Mouse (Mus musculus) midbrain, embryonic 15.5 days (tissue): Measurements from ENCODE around the gene Arhgef26. TPM values are rescaled to one million over a fixed set of nuclear protein-coding genes. Genes with fewer than 3 reads are reported as not detected.

Experiments
- ATAC-seq: fragments of 200-750 bp; cut with Nextera tagmentation; replicated peaks from 2 replicates; pipeline ENCODE4 v1.8.0; 2017; ENCODE audit warnings: moderate TSS enrichment
- H3K27ac ChIP-seq: fragments of 300-500 bp; sonication (generic); 2 replicates; pipeline ENCODE4 v1.5.1; 2015; ENCODE audit warnings: mild to moderate bottlenecking, inconsistent platforms
- H3K27me3 ChIP-seq: fragments of 300-500 bp; sonication (generic); replicated peaks from 2 replicates; pipeline ENCODE4 v1.6.1; 2015; ENCODE audit warnings: inconsistent platforms
- H3K36me3 ChIP-seq: fragments of 300-500 bp; sonication (generic); replicated peaks from 2 replicates; pipeline ENCODE4 v1.6.1; 2015; ENCODE audit warnings: inconsistent platforms
- H3K4me1 ChIP-seq: fragments of 300-500 bp; sonication (generic); 2 replicates; pipeline ENCODE4 v1.6.1; 2015; ENCODE audit warnings: inconsistent platforms
- H3K4me2 ChIP-seq: fragments of 300-500 bp; sonication (generic); 2 replicates; pipeline ENCODE4 v1.6.1; 2015; ENCODE audit warnings: inconsistent platforms, mild to moderate bottlenecking, moderate library complexity
- H3K4me3 ChIP-seq: fragments of 300-500 bp; sonication (generic); 2 replicates; pipeline ENCODE4 v1.5.1; 2015; ENCODE audit warnings: mild to moderate bottlenecking, inconsistent platforms
- H3K9ac ChIP-seq: fragments of 300-500 bp; sonication (generic); 2 replicates; pipeline ENCODE4 v1.6.1; 2015; ENCODE audit warnings: mild to moderate bottlenecking, inconsistent platforms
- H3K9me3 ChIP-seq: fragments of 300-500 bp; sonication (generic); 2 replicates; pipeline ENCODE4 v1.6.1; 2016; ENCODE audit warnings: inconsistent platforms
- WGBS: fragments of 180-500 bp; shearing (Covaris S2); methylation state at CpG from one replicate; pipeline ENCODE4 v1.1.7; 2015; ENCODE audit warnings: mixed read lengths; 5-methylcytosine and 5-hydroxymethylcytosine counted together
- polyA plus RNA-seq: library from polyadenylated mRNA; unstranded; fragments of >200 nt; fragmentation: Nextera tagmentation; extraction: Ambion mirVana; gene quantifications from 2 replicates; pipeline ENCODE4 v1.2.1, GENCODE M21; 2015

Arhgef26 gene
- polyA plus RNA-seq, 1 experiment from 2014 or later, result 9.2 TPM

- H3K4me1 ChIP-seq, result no peaks in the 10 kb centered on the region
- H3K9ac ChIP-seq, result no peak overlapping the region
- H3K4me3 ChIP-seq, result no peak overlapping the region
- H3K4me2 ChIP-seq, result no peak overlapping the region
- 30% methylated on average over 7 of the region's 7 CpGs for WGBS
- H3K36me3 ChIP-seq, result no peaks in the 10 kb centered on the region
- ATAC-seq, result no peak
- no peaks in the 10 kb centered on the region for H3K27me3 ChIP-seq
- no peak overlapping the region for H3K27ac ChIP-seq
- H3K9me3 ChIP-seq, result no peaks in the 10 kb centered on the region
These were observed 56.1 kb downstream of the Arhgef26 start for GRCm38 (mm10) chr3:62394284-62394683.

GRCm38 (mm10) chr3:62395368-62395767 lies 57.2 kb downstream of the Arhgef26 start:
- WGBS, result 84% methylated on average over 5 of the region's 5 CpGs
- Histone ChIP-seq H3K4me3 (no peak overlapping the region), H3K36me3 (no peaks in the 10 kb centered on the region), H3K4me1 (no peaks in the 10 kb centered on the region; the same call in 1 of the 2 replicates), H3K9me3 (no peaks in the 10 kb centered on the region), H3K27me3 (no peaks in the 10 kb centered on the region), H3K9ac (no peak overlapping the region), H3K4me2 (no peak overlapping the region), H3K27ac (no peak overlapping the region)
- no peak for ATAC-seq

- Histone ChIP-seq H3K27ac (no peak overlapping the region), H3K9ac (no peak overlapping the region), H3K4me1 (no peaks in the 10 kb centered on the region; the same call in 1 of the 2 replicates), H3K36me3 (no peaks in the 10 kb centered on the region), H3K27me3 (no peaks in the 10 kb centered on the region), H3K4me2 (no peak overlapping the region), H3K4me3 (no peak overlapping the region), H3K9me3 (no peaks in the 10 kb centered on the region)
- ATAC-seq, result no peak
- WGBS, result 83% methylated on average over 5 of the region's 5 CpGs
These were observed 58.0 kb downstream of the Arhgef26 start for GRCm38 (mm10) chr3:62396109-62396508.

GRCm38 (mm10) chr3:62398094-62398493 lies 60.0 kb downstream of the Arhgef26 start:
- Histone ChIP-seq H3K4me2 (no peak overlapping the region), H3K4me3 (no peak overlapping the region), H3K27me3 (no peaks in the 10 kb centered on the region), H3K36me3 (no peaks in the 10 kb centered on the region), H3K27ac (no peak overlapping the region), H3K9me3 (no peaks in the 10 kb centered on the region), H3K4me1 (no peaks in the 10 kb centered on the region; the same call in 1 of the 2 replicates), H3K9ac (no peak overlapping the region)
- no peak for ATAC-seq

DNA sequence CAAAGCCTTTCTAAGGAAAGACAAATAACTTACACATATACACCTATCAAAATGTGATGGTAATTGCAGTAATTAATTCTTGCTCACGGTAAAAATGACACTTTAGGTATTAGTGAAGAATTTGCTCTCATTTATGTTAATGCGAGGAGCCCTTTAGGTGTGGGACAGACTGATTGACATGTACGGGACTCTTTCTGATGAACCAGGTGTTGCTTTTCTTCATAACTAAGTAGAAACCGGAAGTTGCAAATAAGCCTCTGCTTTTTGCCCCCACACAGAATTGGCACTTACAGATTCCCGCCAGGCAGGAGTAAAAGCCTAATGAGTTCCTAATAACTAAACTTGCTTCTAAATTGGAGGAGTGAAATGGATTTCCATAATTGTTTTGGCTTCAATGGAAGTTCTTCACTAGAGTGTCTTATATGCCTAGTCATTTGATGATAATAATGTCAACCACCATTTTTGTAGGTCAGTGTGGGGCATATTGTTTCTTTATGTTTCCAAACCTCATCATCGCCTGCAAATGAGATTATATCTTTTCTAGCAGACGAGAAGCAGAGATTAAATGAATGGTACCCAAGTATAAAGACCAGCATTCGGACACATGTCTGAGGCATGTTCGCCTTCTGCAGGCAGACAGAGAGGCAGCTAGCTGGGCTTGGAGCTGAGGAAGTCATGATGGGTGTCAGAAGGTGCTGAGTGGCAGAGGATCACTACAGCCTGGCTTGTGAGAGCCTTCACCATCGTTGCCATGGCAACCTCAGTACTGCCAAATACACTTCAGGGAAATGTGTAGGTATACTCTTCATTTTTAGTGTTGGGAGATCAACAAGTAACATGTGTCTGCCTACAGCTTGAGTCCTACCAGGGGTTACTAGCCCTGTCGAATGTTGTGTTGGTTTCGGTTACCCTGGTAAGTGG lies 61.9 kb downstream of the Arhgef26 start:
- peak; percentile 62; the same call in 1 of the 2 replicates for ATAC-seq
- no peak overlapping the region for H3K4me2 ChIP-seq
- 81% methylated on average over 12 of the region's 12 CpGs for WGBS

GRCm38 (mm10) chr3:62402466-62402865 lies 64.3 kb downstream of the Arhgef26 start:
- WGBS, result 90% methylated on average over 2 of the region's 2 CpGs
- Histone ChIP-seq H3K36me3 (no peaks in the 10 kb centered on the region), H3K9ac (no peak overlapping the region), H3K4me3 (no peak overlapping the region), H3K4me2 (no peak overlapping the region), H3K4me1 (no peaks in the 10 kb centered on the region; the same call in 1 of the 2 replicates), H3K27ac (no peak overlapping the region), H3K27me3 (no peaks in the 10 kb centered on the region), H3K9me3 (no peaks in the 10 kb centered on the region)
- ATAC-seq, result no peak

More for the DNA sequence above, 61.9 kb downstream of the Arhgef26 start:
- H3K27me3 ChIP-seq, result no peaks in the 10 kb centered on the region
- no peaks in the 10 kb centered on the region for H3K9me3 ChIP-seq
- no peak overlapping the region for H3K27ac ChIP-seq
- H3K36me3 ChIP-seq, result no peaks in the 10 kb centered on the region
- no peaks in the 10 kb centered on the region; the same call in 1 of the 2 replicates for H3K4me1 ChIP-seq
- H3K4me3 ChIP-seq, result no peak overlapping the region
- no peak overlapping the region for H3K9ac ChIP-seq

DNA sequence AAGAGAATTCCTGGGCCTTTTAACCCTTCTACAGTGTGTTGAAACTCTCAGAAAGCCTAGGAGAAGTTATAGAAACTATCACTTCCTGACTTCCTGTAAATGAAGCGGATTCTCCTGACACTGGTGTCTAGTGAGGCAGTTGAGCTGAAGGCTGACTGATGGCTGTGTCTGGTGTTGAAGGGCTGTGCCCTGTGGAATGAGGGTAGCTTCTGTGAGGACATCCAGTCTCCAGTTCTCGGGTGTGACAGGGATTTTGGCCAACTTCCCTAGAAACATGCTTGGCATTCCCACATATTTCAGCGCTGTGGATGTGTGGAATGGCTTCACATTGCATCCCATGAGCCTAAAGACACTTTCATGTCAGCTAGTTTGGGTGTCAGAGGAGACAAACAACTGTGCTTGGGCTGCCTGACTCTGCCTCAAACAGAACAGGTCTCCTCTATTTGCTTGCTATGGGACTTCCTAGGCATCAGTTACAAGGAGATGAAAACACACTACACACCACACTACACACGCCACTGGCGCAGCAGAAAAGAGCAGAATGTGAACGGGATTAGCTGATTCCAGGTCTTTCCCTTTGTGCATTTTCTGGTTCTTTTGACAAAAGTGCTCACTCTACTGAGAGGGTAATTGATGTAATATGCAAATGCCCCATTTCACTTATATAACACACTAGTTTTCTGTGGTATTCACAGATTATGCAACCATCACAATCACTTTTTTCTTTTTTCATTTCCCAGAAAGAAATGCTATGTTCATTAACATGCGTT lies 66.5 kb downstream of the Arhgef26 start:
- Histone ChIP-seq H3K4me3 (no peak overlapping the region), H3K27me3 (no peaks in the 10 kb centered on the region), H3K27ac (no peak overlapping the region), H3K4me2 (no peak overlapping the region), H3K9me3 (no peaks in the 10 kb centered on the region), H3K4me1 (no peaks in the 10 kb centered on the region; the same call in 1 of the 2 replicates), H3K9ac (no peak overlapping the region), H3K36me3 (no peaks in the 10 kb centered on the region)
- 62% methylated on average over 7 of the region's 7 CpGs for WGBS
- no peak for ATAC-seq

DNA sequence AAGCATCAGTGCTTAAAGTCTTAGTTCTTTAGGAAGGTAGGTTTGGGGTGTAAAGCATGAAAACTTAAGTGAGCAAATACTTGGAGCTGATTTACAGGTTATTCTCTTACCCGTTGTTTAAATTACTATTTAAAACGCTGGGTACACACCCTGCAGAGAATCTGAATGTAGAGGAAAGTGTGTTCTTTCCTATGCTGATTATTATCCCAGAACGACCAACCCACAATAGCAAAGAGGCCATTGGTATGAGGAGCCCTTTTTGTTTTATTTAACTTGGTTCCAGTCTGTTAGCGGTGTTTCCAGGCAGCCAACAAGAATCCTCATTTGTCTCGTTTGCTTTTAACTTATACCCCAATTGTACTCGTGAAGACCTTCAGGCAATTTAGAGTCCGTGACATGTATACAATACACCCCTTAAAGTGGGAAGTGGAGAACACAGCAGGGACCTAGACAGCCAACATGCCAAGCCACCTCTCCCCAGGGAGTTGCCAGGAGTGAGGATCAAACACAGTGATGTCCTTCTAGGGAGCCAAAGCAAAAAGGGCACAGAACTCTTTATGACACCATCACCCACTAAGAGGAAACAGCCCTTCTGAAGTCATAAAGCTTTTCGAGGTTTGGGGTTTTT lies 71.5 kb downstream of the Arhgef26 start:
- H3K9me3 ChIP-seq, result no peaks in the 10 kb centered on the region
- no peak overlapping the region for H3K9ac ChIP-seq
- H3K36me3 ChIP-seq, result no peaks in the 10 kb centered on the region
- H3K27ac ChIP-seq, result no peak overlapping the region
- WGBS, result 24% methylated on average over 8 of the region's 8 CpGs
- no peak overlapping the region for H3K4me3 ChIP-seq
- no peak for ATAC-seq
- H3K4me2 ChIP-seq, result no peak overlapping the region
- no peaks in the 10 kb centered on the region for H3K27me3 ChIP-seq
- no peaks in the 10 kb centered on the region for H3K4me1 ChIP-seq

DNA sequence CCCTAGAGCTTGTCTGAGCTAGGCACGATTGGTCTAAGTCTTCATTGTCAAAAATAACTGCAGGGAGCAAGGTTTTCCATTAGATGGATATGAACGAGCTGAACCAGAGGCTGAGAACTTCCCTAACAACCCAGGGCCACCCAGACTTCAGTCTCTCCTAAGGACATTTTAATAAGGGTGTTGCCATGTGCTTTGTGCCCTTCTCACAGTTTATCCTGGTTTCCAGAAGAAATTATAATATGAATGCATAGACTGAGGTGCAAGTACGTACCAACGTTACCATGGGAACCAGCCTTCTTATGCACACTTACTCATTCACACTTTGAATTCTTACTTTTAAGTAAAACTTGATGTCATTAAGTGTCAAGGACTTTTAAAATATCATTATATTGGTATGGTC lies 72.3 kb downstream of the Arhgef26 start:
- no peak overlapping the region for H3K4me2 ChIP-seq
- no peaks in the 10 kb centered on the region for H3K27me3 ChIP-seq
- 39% methylated on average over 4 of the region's 4 CpGs for WGBS
- no peak overlapping the region for H3K27ac ChIP-seq
- ATAC-seq, result no peak
- H3K4me1 ChIP-seq, result no peaks in the 10 kb centered on the region
- no peak overlapping the region for H3K4me3 ChIP-seq
- no peaks in the 10 kb centered on the region for H3K9me3 ChIP-seq
- no peak overlapping the region for H3K9ac ChIP-seq
- H3K36me3 ChIP-seq, result no peaks in the 10 kb centered on the region

DNA sequence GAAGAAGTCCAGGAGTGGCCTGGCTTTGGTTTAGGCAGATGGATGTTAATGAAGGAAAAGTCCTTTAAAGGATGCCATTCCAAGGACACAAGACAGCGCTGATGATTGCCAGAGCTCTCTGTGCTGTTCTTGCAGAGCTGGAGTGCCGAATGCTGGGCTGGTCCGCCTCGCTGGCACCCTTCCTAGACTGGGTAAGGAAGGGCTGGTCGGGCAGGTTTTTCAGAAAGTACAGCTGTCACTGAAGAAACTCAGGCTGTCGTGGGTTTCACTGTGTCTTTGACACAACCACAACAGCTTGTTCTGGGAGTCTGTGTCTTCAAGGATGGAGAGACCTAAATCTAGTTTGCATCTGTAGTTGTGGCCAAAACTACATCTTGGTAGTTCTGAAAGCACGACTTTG lies 74.6 kb downstream of the Arhgef26 start:
- H3K9ac ChIP-seq, result no peak overlapping the region
- no peaks in the 10 kb centered on the region for H3K9me3 ChIP-seq
- no peak overlapping the region for H3K27ac ChIP-seq
- no peaks in the 10 kb centered on the region for H3K36me3 ChIP-seq
- H3K4me1 ChIP-seq, result no peaks in the 10 kb centered on the region
- H3K27me3 ChIP-seq, result no peaks in the 10 kb centered on the region
- H3K4me3 ChIP-seq, result no peak overlapping the region
- 75% methylated on average over 7 of the region's 7 CpGs for WGBS
- no peak for ATAC-seq
- H3K4me2 ChIP-seq, result no peak overlapping the region

- Histone ChIP-seq H3K27me3 (no peaks in the 10 kb centered on the region), H3K4me2 (no peak overlapping the region), H3K4me1 (no peaks in the 10 kb centered on the region), H3K9me3 (no peaks in the 10 kb centered on the region), H3K9ac (no peak overlapping the region), H3K36me3 (no peaks in the 10 kb centered on the region), H3K4me3 (no peak overlapping the region), H3K27ac (no peak overlapping the region)
- 95% methylated on average over 4 of the region's 4 CpGs for WGBS
- no peak for ATAC-seq
These were observed 76.8 kb downstream of the Arhgef26 start for GRCm38 (mm10) chr3:62414926-62415325.

- no peak overlapping the region for H3K27ac ChIP-seq
- no peaks in the 10 kb centered on the region for H3K4me1 ChIP-seq
- H3K36me3 ChIP-seq, result no peaks in the 10 kb centered on the region
- no peak overlapping the region for H3K9ac ChIP-seq
- WGBS, result 94% methylated on average over 6 of the region's 6 CpGs
- no peak overlapping the region for H3K4me3 ChIP-seq
- no peak overlapping the region for H3K4me2 ChIP-seq
- no peaks in the 10 kb centered on the region for H3K9me3 ChIP-seq
- no peak for ATAC-seq
- H3K27me3 ChIP-seq, result no peaks in the 10 kb centered on the region
These were observed 79.3 kb downstream of the Arhgef26 start for GRCm38 (mm10) chr3:62417458-62417857.
